Comparison of ENCODE assay signal across 19 mouse cellular contexts in genomic region chr9:96412821-96413405, GRCm38 (mm10). TPM values are rescaled to one million over a fixed set of nuclear protein-coding genes. Genes with fewer than 3 reads are reported as not detected.
A peak's percentile ranks its signal among the peaks of the same experiment; 100 is the strongest.
DNase-seq lines count a peak whose midpoint lies in the region; ATAC-seq lines count a peak whose summit lies in the region.
"Had no signal": no experiment of that assay in that cellular context is flagged by ENCODE, and none has a peak within 500 bp of the region (broad histone marks: within the 10 kb centered on the region; RNA-seq: fewer than 3 reads in every experiment).

No protein-coding gene starts in this region.

- DNase-seq in heart, adult 11 months: peak; percentile 92
- no peak for DNase-seq in heart, postnatal 4 days
- DNase-seq in kidney, adult 18-20 months: peak; percentile 34
- peak; percentile 18 for DNase-seq in urinary bladder, postnatal 14 days (ENCODE audit: low spot score)
- DNase-seq in urinary bladder, postnatal 25 days (ENCODE audit: low spot score): no peak
- no peak for DNase-seq in natural killer cell, adult 2 months (ENCODE audit: low spot score in 2 of 2)
- DNase-seq: adrenal gland, adult 2 months; cerebellum, adult 2 months; gastrocnemius, postnatal 14 days; midbrain, embryonic 14.5 days; thymus, postnatal 4 days had no signal

- 82% methylated on average over 9 of the region's 9 CpGs for WGBS in kidney, embryonic 15.5 days

- H3K27me3 ChIP-seq in kidney, embryonic 15.5 days: no peaks in the 10 kb centered on the region
- H3K27me3 ChIP-seq: embryonic facial prominence, embryonic 15.5 days; limb, embryonic 15.5 days; stomach, embryonic 15.5 days had no signal

- H3K36me3 ChIP-seq in kidney, embryonic 15.5 days: no peaks in the 10 kb centered on the region
- H3K36me3 ChIP-seq: embryonic facial prominence, embryonic 15.5 days; limb, embryonic 15.5 days; stomach, embryonic 15.5 days had no signal

- no peak overlapping the region for H3K9ac ChIP-seq in kidney, embryonic 15.5 days
- H3K9ac ChIP-seq: embryonic facial prominence, embryonic 15.5 days; limb, embryonic 15.5 days; stomach, embryonic 15.5 days had no signal

- no peak for ATAC-seq in kidney, embryonic 15.5 days (replicated peaks; ENCODE audit: low FRiP score)
- ATAC-seq in erythroblast, adult 5-6 weeks (replicated peaks; ENCODE audit: low FRiP score, poor library complexity, severe bottlenecking): no peak
- ATAC-seq: forebrain, embryonic 16.5 days; hindbrain, postnatal 0 days had no signal

- no peak overlapping the region for H3K4me3 ChIP-seq in kidney, embryonic 15.5 days (replicated peaks)
- H3K4me3 ChIP-seq: embryonic facial prominence, embryonic 15.5 days; left cerebral cortex, adult 2 months; limb, embryonic 15.5 days; stomach, embryonic 15.5 days had no signal

- H3K4me2 ChIP-seq in kidney, embryonic 15.5 days: no peak overlapping the region
- H3K4me2 ChIP-seq: embryonic facial prominence, embryonic 15.5 days; limb, embryonic 15.5 days; stomach, embryonic 15.5 days had no signal

- H3K4me1 ChIP-seq in kidney, embryonic 15.5 days: 0 out of 2 replicates have a peak, but pooled peaks cover 6% of the 10 kb centered on the region

- no peaks in the 10 kb centered on the region for H3K9me3 ChIP-seq in kidney, embryonic 15.5 days (replicated peaks)
- H3K9me3 ChIP-seq: embryonic facial prominence, embryonic 15.5 days; limb, embryonic 15.5 days; stomach, embryonic 15.5 days had no signal

- no peak overlapping the region for H3K27ac ChIP-seq in kidney, embryonic 15.5 days
- H3K27ac ChIP-seq: embryonic facial prominence, embryonic 15.5 days; hindbrain, postnatal 0 days; left cerebral cortex, adult 2 months; limb, embryonic 15.5 days; stomach, embryonic 15.5 days had no signal

RNA-seq across cellular contexts. Expression of gene Atp1b3, which starts 48.7 kb away (rescaled TPM):
- 10 to 100 TPM; 77.6 to 81.1 TPM for total RNA-seq in heart, postnatal 4 days (2021)
- 172 and 186 TPM in 2 replicates for polyA plus RNA-seq in kidney, embryonic 15.5 days (2015; fragmentation: Nextera tagmentation; extraction: Ambion mirVana)
- total RNA-seq in erythroblast, adult 5-6 weeks (2015; ENCODE audit: low replicate concordance): 55.0 and 62.6 TPM in 2 replicates
- 44.9 and 64.3 TPM in 2 replicates for total RNA-seq in erythroblast, adult 5-6 weeks (2017; ENCODE audit: low replicate concordance)

Comparison
In these comparisons a context has a peak if more than half of its experiments do, and no peak if none do; other contexts are left out.
1. DNase-seq: peak in heart, adult 11 months (single experiment), kidney, adult 18-20 months (single experiment) and urinary bladder, postnatal 14 days (single experiment); none in heart, postnatal 4 days (single experiment), urinary bladder, postnatal 25 days (single experiment) and natural killer cell, adult 2 months (0 of 2).